Mouse (Mus musculus) ovary, adult 18-20 months (tissue): ENCODE measurements around the gene Shq1.

ENCODE experiments used
- DNase-seq: peaks from one replicate; pipeline ENCODE4 v3.0.0; 2022; ENCODE audit warnings: low spot score, mixed read lengths

Shq1 gene

GRCm38 (mm10) chr6:100528556-100528955 is 142.4 kb downstream of the Shq1 start:
- DNase-seq: no peak

GRCm38 (mm10) chr6:100527972-100528371 is 143.0 kb downstream of the Shq1 start:
- DNase-seq: no peak

- no peak for DNase-seq
Observed at GRCm38 (mm10) chr6:100527161-100527560, 143.8 kb downstream of the Shq1 start.

- DNase-seq: no peak
Observed at GRCm38 (mm10) chr6:100526066-100526465, 144.9 kb downstream of the Shq1 start.

GRCm38 (mm10) chr6:100525496-100525895 is 145.5 kb downstream of the Shq1 start:
- no peak for DNase-seq

GRCm38 (mm10) chr6:100522495-100522894 is 148.5 kb downstream of the Shq1 start:
- no peak for DNase-seq

- no peak for DNase-seq
Observed at GRCm38 (mm10) chr6:100521615-100522398, 149.2 kb downstream of the Shq1 start.

GRCm38 (mm10) chr6:100520558-100521099 is 150.3 kb downstream of the Shq1 start:
- no peak for DNase-seq

- no peak for DNase-seq
Observed at GRCm38 (mm10) chr6:100519837-100520236, 151.1 kb downstream of the Shq1 start.
